ENCODE assay signal across 17 mouse cellular contexts in genomic region chr4:137659541-137659940, GRCm38 (mm10). TPM values are rescaled to one million over a fixed set of nuclear protein-coding genes. Genes with fewer than 3 reads are reported as not detected.
DNase-seq lines count a peak whose midpoint lies in the region; ATAC-seq and TF ChIP-seq lines count a peak whose summit lies in the region.
"Had no signal": no experiment of that assay in that cellular context is flagged by ENCODE, and none has a peak within 500 bp of the region (broad histone marks: within the 10 kb centered on the region; RNA-seq: fewer than 3 reads in every experiment).

No protein-coding gene starts in this region.

- no peak for TF ChIP-seq RAD21 in MEL (IDR thresholded peaks at IDR 0.05; ENCODE audit: low read depth, low read length)

- H3K4me3 ChIP-seq in hindbrain, embryonic 10.5 days: no peak overlapping the region
- no peak overlapping the region for H3K4me3 ChIP-seq in hindbrain, embryonic 11.5 days (ENCODE audit: low read depth, low read length)
- H3K4me3 ChIP-seq in ES-Bruce4 (ENCODE audit: low read depth, low read length) (no peak overlapping the region), MEL (ENCODE audit: control insufficient read depth in 1 of 2, insufficient read depth in 1 of 2, low read depth in 2 of 2, low read length in 2 of 2) (no peak overlapping the region)
- no peak overlapping the region for H3K4me3 ChIP-seq in limb, embryonic 10.5 days
- H3K4me3 ChIP-seq: embryonic facial prominence, embryonic 10.5 days; forebrain, embryonic 13.5 days; heart, embryonic 10.5 days had no signal

- TF ChIP-seq POLR2A in ES-Bruce4 (IDR thresholded peaks at IDR 0.05; ENCODE audit: insufficient read depth, low read length) (no peak), MEL (IDR thresholded peaks at IDR 0.05; ENCODE audit: control insufficient read depth in 1 of 2, insufficient read depth in 1 of 2, low read depth in 1 of 2, low read length in 2 of 2, poor library complexity in 1 of 2) (no peak)

- peaks cover 39% of the 10 kb centered on the region for H3K4me1 ChIP-seq in hindbrain, embryonic 10.5 days (replicated peaks)
- peaks cover 3% of the 10 kb centered on the region; the same call in 1 of the 2 replicates for H3K4me1 ChIP-seq in hindbrain, embryonic 11.5 days (replicated peaks; ENCODE audit: control insufficient read depth, insufficient read depth, low read length)
- peaks cover 2% of the 10 kb centered on the region for H3K4me1 ChIP-seq in ES-Bruce4 (ENCODE audit: control insufficient read depth, insufficient read depth, low read length)
- H3K4me1 ChIP-seq in MEL (ENCODE audit: control insufficient read depth in 1 of 2, insufficient read depth in 2 of 2, low read length in 2 of 2): no peaks in the 10 kb centered on the region
- H3K4me1 ChIP-seq in limb, embryonic 10.5 days: peaks cover 11% of the 10 kb centered on the region

- TF ChIP-seq CTCF in ES-Bruce4 (IDR thresholded peaks at IDR 0.05; ENCODE audit: low read depth, low read length): no peak
- TF ChIP-seq CTCF in MEL (IDR thresholded peaks at IDR 0.05 in 2 of 3, conservative IDR thresholded peaks at IDR 0.05 in 1 of 3; ENCODE audit: control insufficient read depth in 1 of 3, insufficient read depth in 1 of 3, low read depth in 2 of 3, low read length in 3 of 3, poor library complexity in 1 of 3, severe bottlenecking in 1 of 3): no peak

- peaks cover 15% of the 10 kb centered on the region for H3K27me3 ChIP-seq in hindbrain, embryonic 10.5 days (ENCODE audit: insufficient read depth, poor library complexity, severe bottlenecking)
- peaks cover 9% of the 10 kb centered on the region for H3K27me3 ChIP-seq in hindbrain, embryonic 11.5 days (ENCODE audit: control insufficient read depth, insufficient read depth, low read length)
- no peaks in the 10 kb centered on the region for H3K27me3 ChIP-seq in ES-Bruce4 (ENCODE audit: control insufficient read depth, insufficient read depth, low read length, poor library complexity, severe bottlenecking)
- H3K27me3 ChIP-seq in MEL (ENCODE audit: control insufficient read depth in 1 of 2, insufficient read depth in 2 of 2, low read length in 2 of 2): no peaks in the 10 kb centered on the region
- H3K27me3 ChIP-seq in limb, embryonic 10.5 days (ENCODE audit: low read depth, poor library complexity, severe bottlenecking): peaks cover 19% of the 10 kb centered on the region

- H3K4me2 ChIP-seq in hindbrain, embryonic 11.5 days (replicated peaks; ENCODE audit: low read depth, low read length): no peak overlapping the region
- H3K4me2 ChIP-seq: forebrain, embryonic 13.5 days; hindbrain, embryonic 14.5 days had no signal

- H3K36me3 ChIP-seq in hindbrain, embryonic 10.5 days: peaks cover 37% of the 10 kb centered on the region
- H3K36me3 ChIP-seq in hindbrain, embryonic 11.5 days (ENCODE audit: control insufficient read depth, insufficient read depth, low read length): peaks cover 3% of the 10 kb centered on the region; the same call in 1 of the 2 replicates
- H3K36me3 ChIP-seq in ES-Bruce4 (ENCODE audit: control insufficient read depth, insufficient read depth, low read length, poor library complexity, severe bottlenecking): peaks cover 30% of the 10 kb centered on the region
- H3K36me3 ChIP-seq in MEL (ENCODE audit: control insufficient read depth in 1 of 2, insufficient read depth in 2 of 2, low read length in 2 of 2): no peaks in the 10 kb centered on the region
- H3K36me3 ChIP-seq in limb, embryonic 10.5 days: peaks cover 42% of the 10 kb centered on the region

- H3K9ac ChIP-seq in hindbrain, embryonic 11.5 days (ENCODE audit: low read depth, low read length): no peak overlapping the region
- no peak overlapping the region for H3K9ac ChIP-seq in ES-Bruce4 (ENCODE audit: low read depth, poor library complexity, severe bottlenecking)
- H3K9ac ChIP-seq in MEL (ENCODE audit: control insufficient read depth, low read depth, low read length, poor library complexity, severe bottlenecking): no peak overlapping the region
- H3K9ac ChIP-seq: forebrain, embryonic 13.5 days; hindbrain, embryonic 14.5 days had no signal

- WGBS in hindbrain, embryonic 10.5 days: 66% methylated on average over 4 of the region's 4 CpGs
- WGBS in hindbrain, embryonic 11.5 days: 57% methylated on average over 4 of the region's 4 CpGs
- 85% methylated on average over 4 of the region's 4 CpGs for WGBS in limb, embryonic 10.5 days

- 0 out of 2 replicates have a peak overlapping the region, but pooled peaks have one; percentile 4 for H3K27ac ChIP-seq in hindbrain, embryonic 10.5 days
- no peak overlapping the region for H3K27ac ChIP-seq in hindbrain, embryonic 11.5 days (ENCODE audit: low read depth, low read length)
- H3K27ac ChIP-seq in ES-Bruce4 (ENCODE audit: insufficient read depth, low read length): peak overlapping the region; percentile 57
- no peak overlapping the region for H3K27ac ChIP-seq in MEL (ENCODE audit: control insufficient read depth, low read depth, low read length)
- no peak overlapping the region for H3K27ac ChIP-seq in limb, embryonic 10.5 days
- H3K27ac ChIP-seq: forebrain, embryonic 13.5 days; hindbrain, embryonic 14.5 days had no signal

- H3K79me2 ChIP-seq in MEL (ENCODE audit: control insufficient read depth, insufficient read depth, low read length, poor library complexity): no peaks in the 10 kb centered on the region

- DNase-seq in hindbrain, embryonic 10.5 days (ENCODE audit: low spot score): no peak
- DNase-seq in hindbrain, embryonic 11.5 days (ENCODE audit: low spot score): no peak
- no peak for DNase-seq in MEL (ENCODE audit: low read depth, low spot score)
- peak; percentile 28 for DNase-seq in limb, embryonic 10.5 days (ENCODE audit: low spot score)
- no peak for DNase-seq in frontal cortex, postnatal 36 days (ENCODE audit: low spot score in 2 of 2)
- DNase-seq: gastrocnemius, postnatal 10 days; heart, adult 18-20 months; heart, postnatal 4 days; kidney, adult 8-10 months had no signal

- H3K9me3 ChIP-seq in hindbrain, embryonic 10.5 days: no peaks in the 10 kb centered on the region
- H3K9me3 ChIP-seq in hindbrain, embryonic 11.5 days (ENCODE audit: control insufficient read depth, low read length): no peaks in the 10 kb centered on the region
- H3K9me3 ChIP-seq in ES-Bruce4 (replicated peaks; ENCODE audit: control insufficient read depth, insufficient read depth, low read length, poor library complexity, severe bottlenecking) (no peaks in the 10 kb centered on the region), MEL (replicated peaks; ENCODE audit: insufficient read depth, low read length) (no peaks in the 10 kb centered on the region)
- no peaks in the 10 kb centered on the region for H3K9me3 ChIP-seq in limb, embryonic 10.5 days (replicated peaks)
- H3K9me3 ChIP-seq: embryonic facial prominence, embryonic 10.5 days; forebrain, embryonic 13.5 days; heart, embryonic 10.5 days had no signal

- TF ChIP-seq EP300 in ES-Bruce4 (IDR thresholded peaks at IDR 0.05; ENCODE audit: insufficient read depth, low read depth, low read length): 0 out of 2 replicates have a peak, but pooled peaks have one; percentile 22
- no peak for TF ChIP-seq EP300 in MEL (IDR thresholded peaks at IDR 0.05; ENCODE audit: low read depth in 1 of 2, low read length in 2 of 2)

- ATAC-seq in hindbrain, embryonic 11.5 days (ENCODE audit: low FRiP score): no peak
- no peak for ATAC-seq in cerebellum, adult (ENCODE audit: insufficient number of reproducible peaks, low FRiP score, low TSS enrichment)
- ATAC-seq: activated CD4-positive, CD25-positive, alpha-beta regulatory T cell, adult 4 months; forebrain, embryonic 13.5 days; intestine, embryonic 16.5 days had no signal

TF ChIP-seq in MEL, 35 proteins besides CTCF, POLR2A, EP300 and RAD21:
- TF ChIP-seq POLR2AphosphoS2 (IDR thresholded peaks at IDR 0.05; ENCODE audit: low read length) (0 out of 2 replicates have a peak, but pooled peaks have one; percentile 3), TAL1 (IDR thresholded peaks at IDR 0.05; ENCODE audit: low read length) (no peak), ZNF384 (IDR thresholded peaks at IDR 0.05; ENCODE audit: low read depth, low read length) (no peak)
TF ChIP-seq in MEL: peak in this region for 1.

RNA-seq across cellular contexts. Expression of gene Rap1gap, which starts 5.0 kb away (rescaled TPM):
- 6.3 and 13.4 TPM in 2 replicates for polyA plus RNA-seq in hindbrain, embryonic 10.5 days (2016; fragmentation: Nextera tagmentation; extraction: Ambion mirVana)
- polyA plus RNA-seq in hindbrain, embryonic 11.5 days (2014; fragmentation: Nextera tagmentation; extraction: Ambion mirVana): 8.5 and 9.1 TPM in 2 replicates
- polyA plus RNA-seq in ES-Bruce4 (2011; ENCODE audit: insufficient read depth, insufficient read length, low read depth, missing spikeins) (8.9 and 9.5 TPM in 2 replicates), MEL (2012; ENCODE audit: insufficient read depth in 1 of 2, insufficient read length in 2 of 2, low read depth in 1 of 2, low replicate concordance in 2 of 2, missing spikeins in 1 of 2) (10 to 100 TPM in 1 of 2 experiments, not detected in 1; 42.6 TPM)
- 7.6 and 7.7 TPM in 2 replicates for total RNA-seq in MEL (2012; rRNA removed)
- polyA plus RNA-seq in limb, embryonic 10.5 days (2016; fragmentation: Nextera tagmentation; extraction: Ambion mirVana): 2.8 and 4.2 TPM in 2 replicates

Comparison
In these comparisons a context has a peak if more than half of its experiments do, and no peak if none do; other contexts are left out.
1. H3K27ac ChIP-seq: peak in hindbrain, embryonic 10.5 days (single experiment) and ES-Bruce4 (single experiment); none in hindbrain, embryonic 11.5 days (single experiment), MEL (single experiment) and limb, embryonic 10.5 days (single experiment).